Comparison of ENCODE assay signal across 8 mouse cellular contexts in genomic region chr13:80961985-80962617, GRCm38 (mm10).
A peak's percentile ranks its signal among the peaks of the same experiment; 100 is the strongest.
DNase-seq lines count a peak whose midpoint lies in the region; ATAC-seq lines count a peak whose summit lies in the region.

No protein-coding gene starts in this region.

- H3K4me1 ChIP-seq in neural tube, embryonic 11.5 days (ENCODE audit: control insufficient read depth, insufficient read depth, low read length), result no peaks in the 10 kb centered on the region
- 0 out of 2 replicates have a peak, but pooled peaks cover 5% of the 10 kb centered on the region for H3K4me1 ChIP-seq in liver, embryonic 12.5 days

- DNase-seq in frontal cortex, postnatal 25 days (ENCODE audit: low spot score in 2 of 2), result no peak
- no peak for DNase-seq in neural tube, embryonic 11.5 days (ENCODE audit: low spot score)
- DNase-seq in neural tube, embryonic 10.5 days (ENCODE audit: extremely low spot score, low spot score), result no peak
- DNase-seq in spleen, postnatal 10 days (ENCODE audit: low spot score in 2 of 2), result no peak
- no peak for DNase-seq in urinary bladder, postnatal 10 days (ENCODE audit: low spot score)
- no peak for DNase-seq in gastrocnemius, adult 8-10 months (ENCODE audit: low spot score in 2 of 2)

- no peaks in the 10 kb centered on the region for H3K27me3 ChIP-seq in neural tube, embryonic 11.5 days (ENCODE audit: control insufficient read depth, insufficient read depth, low read length)
- H3K27me3 ChIP-seq in liver, embryonic 12.5 days (replicated peaks), result peaks cover 9% of the 10 kb centered on the region

- WGBS in neural tube, embryonic 11.5 days, result 52% methylated on average over 7 of the region's 7 CpGs
- WGBS in liver, embryonic 12.5 days (ENCODE audit: insufficient replicate concordance), result 44% methylated on average over 7 of the region's 7 CpGs

- H3K9ac ChIP-seq in neural tube, embryonic 11.5 days (ENCODE audit: low read length), result no peak overlapping the region
- H3K9ac ChIP-seq in liver, embryonic 12.5 days, result no peak overlapping the region

- no peak overlapping the region for H3K27ac ChIP-seq in neural tube, embryonic 11.5 days (ENCODE audit: low read depth, low read length)
- H3K27ac ChIP-seq in liver, embryonic 12.5 days, result no peak overlapping the region

- H3K4me3 ChIP-seq in neural tube, embryonic 11.5 days (ENCODE audit: low read depth, low read length), result no peak overlapping the region
- H3K4me3 ChIP-seq in liver, embryonic 12.5 days, result no peak overlapping the region

- peak overlapping the region; percentile 70 for H3K4me2 ChIP-seq in neural tube, embryonic 11.5 days (ENCODE audit: low read depth)
- peak overlapping the region; percentile 76 for H3K4me2 ChIP-seq in liver, embryonic 12.5 days

- no peaks in the 10 kb centered on the region for H3K9me3 ChIP-seq in neural tube, embryonic 11.5 days (ENCODE audit: control insufficient read depth, low read length)
- H3K9me3 ChIP-seq in liver, embryonic 12.5 days (replicated peaks), result no peaks in the 10 kb centered on the region

- no peaks in the 10 kb centered on the region for H3K36me3 ChIP-seq in neural tube, embryonic 11.5 days (ENCODE audit: control insufficient read depth, insufficient read depth, low read length)
- H3K36me3 ChIP-seq in liver, embryonic 12.5 days, result no peaks in the 10 kb centered on the region

- ATAC-seq in frontal cortex, adult (ENCODE audit: low TSS enrichment), result 0 out of 2 replicates have a peak, but pooled peaks have one; percentile 7
- no peak for ATAC-seq in neural tube, embryonic 11.5 days (ENCODE audit: insufficient read depth, low FRiP score, low TSS enrichment)
- no peak for ATAC-seq in liver, embryonic 12.5 days
